In genomic region chr3:90475151-90475830, GRCm38 (mm10) we compare ENCODE assay signal across 8 mouse cellular contexts. TPM values are rescaled to one million over a fixed set of nuclear protein-coding genes. Genes with fewer than 3 reads are reported as not detected.
DNase-seq lines count a peak whose midpoint lies in the region; ATAC-seq and TF ChIP-seq lines count a peak whose summit lies in the region.

No protein-coding gene starts in this region.

- 40% methylated on average over 16 of the region's 16 CpGs for WGBS in hindbrain, embryonic 15.5 days
- WGBS in midbrain, embryonic 15.5 days: 40% methylated on average over 16 of the region's 16 CpGs

- H3K4me2 ChIP-seq in hindbrain, embryonic 15.5 days: peak overlapping the region; percentile 46
- peak overlapping the region; percentile 42 for H3K4me2 ChIP-seq in midbrain, embryonic 15.5 days

- peak overlapping the region; percentile 44; the same call in 1 of the 2 replicates for H3K27ac ChIP-seq in left cerebral cortex, adult 2 months
- H3K27ac ChIP-seq in hindbrain, embryonic 15.5 days (replicated peaks): no peak overlapping the region
- no peak overlapping the region for H3K27ac ChIP-seq in midbrain, embryonic 15.5 days

- no peaks in the 10 kb centered on the region for H3K27me3 ChIP-seq in hindbrain, embryonic 15.5 days
- no peaks in the 10 kb centered on the region for H3K27me3 ChIP-seq in midbrain, embryonic 15.5 days (replicated peaks)

- peaks cover 23% of the 10 kb centered on the region for H3K36me3 ChIP-seq in hindbrain, embryonic 15.5 days
- peaks cover 10% of the 10 kb centered on the region; the same call in 1 of the 2 replicates for H3K36me3 ChIP-seq in midbrain, embryonic 15.5 days (replicated peaks)

- intact Hi-C loops in left cerebral cortex, adult 2 months (cut with DNase I): loop anchor here (2.0 to 10.0 kb wide), 2 partner anchors 42 to 180 kb away; partner anchors contain the start of genes Gatad2b and Ints3

- H3K4me3 ChIP-seq in left cerebral cortex, adult 2 months: peak overlapping the region; percentile 54
- peak overlapping the region; percentile 39 for H3K4me3 ChIP-seq in hindbrain, embryonic 15.5 days
- peak overlapping the region; percentile 32 for H3K4me3 ChIP-seq in midbrain, embryonic 15.5 days

- H3K9ac ChIP-seq in hindbrain, embryonic 15.5 days: no peak overlapping the region
- no peak overlapping the region for H3K9ac ChIP-seq in midbrain, embryonic 15.5 days

- no peak for DNase-seq in left cerebral cortex, adult 2 months (ENCODE audit: extremely low spot score in 1 of 2, low spot score in 2 of 2)
- no peak for DNase-seq in left cerebral cortex, adult 8-10 months (ENCODE audit: low spot score in 2 of 2)
- DNase-seq in cerebellum, adult 9-10 months: peak; percentile 65
- no peak for DNase-seq in ovary, postnatal 10 days (ENCODE audit: low spot score)
- no peak for DNase-seq in gastrocnemius, adult 8-10 months (ENCODE audit: low spot score in 2 of 2)
- no peak for DNase-seq in ovary, postnatal 36 days (ENCODE audit: low spot score)

- TF ChIP-seq CTCF in left cerebral cortex, adult 2 months (IDR thresholded peaks at IDR 0.05): no peak

- H3K4me1 ChIP-seq in hindbrain, embryonic 15.5 days (replicated peaks): peaks cover 18% of the 10 kb centered on the region
- peaks cover 14% of the 10 kb centered on the region for H3K4me1 ChIP-seq in midbrain, embryonic 15.5 days

- ATAC-seq in hindbrain, embryonic 15.5 days (ENCODE audit: low FRiP score, low read depth): peak; percentile 35
- ATAC-seq in midbrain, embryonic 15.5 days (replicated peaks): peak; percentile 53

- H3K9me3 ChIP-seq in hindbrain, embryonic 15.5 days: no peaks in the 10 kb centered on the region
- H3K9me3 ChIP-seq in midbrain, embryonic 15.5 days: no peaks in the 10 kb centered on the region

RNA-seq across cellular contexts. Expression of gene Ilf2, which starts 0.6 kb away (rescaled TPM):
- total RNA-seq in left cerebral cortex, adult 2 months (2021): 10 to 100 TPM; 75.1 to 92.3 TPM
- 10 to 100 TPM; 84.9 to 98.9 (median 93.3) TPM for total RNA-seq in left cerebral cortex, adult 8-10 months (2022)
- polyA plus RNA-seq in hindbrain, embryonic 15.5 days (2015; fragmentation: Nextera tagmentation; extraction: Ambion mirVana): 231 and 240 TPM in 2 replicates
- polyA plus RNA-seq in midbrain, embryonic 15.5 days (2015; fragmentation: Nextera tagmentation; extraction: Ambion mirVana): 263 and 264 TPM in 2 replicates
- 10 to 100 TPM; 24.4 to 33.4 (median 26.9) TPM for total RNA-seq in gastrocnemius, adult 8-10 months (2022)

RNA-seq across cellular contexts. Expression of gene Npr1, which starts 9.6 kb away (rescaled TPM):
- total RNA-seq in left cerebral cortex, adult 2 months (2021): 1 to 10 TPM; 3.3 TPM
- 1 to 10 TPM; 4.2 to 6.0 (median 5.0) TPM for total RNA-seq in left cerebral cortex, adult 8-10 months (2022)
- polyA plus RNA-seq in hindbrain, embryonic 15.5 days (2015; fragmentation: Nextera tagmentation; extraction: Ambion mirVana): 2.4 and 2.8 TPM in 2 replicates
- 2.7 and 3.0 TPM in 2 replicates for polyA plus RNA-seq in midbrain, embryonic 15.5 days (2015; fragmentation: Nextera tagmentation; extraction: Ambion mirVana)
- 1 to 10 TPM; 3.8 to 6.9 (median 6.1) TPM for total RNA-seq in gastrocnemius, adult 8-10 months (2022)

RNA-seq across cellular contexts. Expression of gene Snapin, which starts 15.5 kb away (rescaled TPM):
- total RNA-seq in left cerebral cortex, adult 2 months (2021): 10 to 100 TPM; 48.8 to 50.9 TPM
- total RNA-seq in left cerebral cortex, adult 8-10 months (2022): 10 to 100 TPM; 62.4 to 74.7 (median 67.1) TPM
- 90.1 and 93.1 TPM in 2 replicates for polyA plus RNA-seq in hindbrain, embryonic 15.5 days (2015; fragmentation: Nextera tagmentation; extraction: Ambion mirVana)
- polyA plus RNA-seq in midbrain, embryonic 15.5 days (2015; fragmentation: Nextera tagmentation; extraction: Ambion mirVana): 83.4 and 89.2 TPM in 2 replicates
- 10 to 100 TPM; 77.7 to 93.9 (median 78.5) TPM for total RNA-seq in gastrocnemius, adult 8-10 months (2022)

RNA-seq across cellular contexts. Expression of gene Chtop, which starts 34.0 kb away (rescaled TPM):
- total RNA-seq in left cerebral cortex, adult 2 months (2021): 100 to 1,000 TPM; 164 TPM
- 100 to 1,000 TPM; 162 to 170 (median 167) TPM for total RNA-seq in left cerebral cortex, adult 8-10 months (2022)
- polyA plus RNA-seq in hindbrain, embryonic 15.5 days (2015; fragmentation: Nextera tagmentation; extraction: Ambion mirVana): 173 and 176 TPM in 2 replicates
- polyA plus RNA-seq in midbrain, embryonic 15.5 days (2015; fragmentation: Nextera tagmentation; extraction: Ambion mirVana): 184 and 185 TPM in 2 replicates
- 100 to 1,000 TPM; 112 to 117 (median 114) TPM for total RNA-seq in gastrocnemius, adult 8-10 months (2022)

RNA-seq across cellular contexts. Expression of gene S100a1, which starts 38.9 kb away (rescaled TPM):
- total RNA-seq in left cerebral cortex, adult 2 months (2021): 100 to 1,000 TPM; 119 to 123 TPM
- total RNA-seq in left cerebral cortex, adult 8-10 months (2022): 100 to 1,000 TPM; 122 to 162 (median 132) TPM
- polyA plus RNA-seq in hindbrain, embryonic 15.5 days (2015; fragmentation: Nextera tagmentation; extraction: Ambion mirVana): 19.9 and 23.6 TPM in 2 replicates
- 11.5 and 13.4 TPM in 2 replicates for polyA plus RNA-seq in midbrain, embryonic 15.5 days (2015; fragmentation: Nextera tagmentation; extraction: Ambion mirVana)
- total RNA-seq in gastrocnemius, adult 8-10 months (2022): 100 to 1,000 TPM; 157 to 190 (median 173) TPM
